Mouse (Mus musculus) heart, embryonic 13.5 days (tissue): Measurements from ENCODE around the gene BC107364. TPM values are rescaled to one million over a fixed set of nuclear protein-coding genes. Genes with fewer than 3 reads are reported as not detected.
A peak's percentile ranks its signal among the peaks of the same experiment; 100 is the strongest.
"Not testable (repeated sequence)": the region's sequence is repeated elsewhere in the genome, so short reads cannot be mapped to it uniquely, and the experiment has no call there.

Experiments used
- ATAC-seq: fragments of 200-750 bp; cut with Nextera tagmentation; 2 replicates; pipeline ENCODE4 v1.8.0; 2017; ENCODE audit warnings: moderate TSS enrichment; ENCODE audit not compliant: insufficient number of reproducible peaks, low FRiP score, low TSS enrichment; ENCODE audit errors: extremely low read depth
- H3K27ac ChIP-seq: fragments of 300-500 bp; sonication (generic); replicated peaks from 2 replicates; pipeline ENCODE4 v1.5.1; 2015; ENCODE audit warnings: moderate library complexity, mild to moderate bottlenecking, inconsistent platforms
- H3K27me3 ChIP-seq: fragments of 300-500 bp; sonication (generic); replicated peaks from 2 replicates; pipeline ENCODE4 v1.6.1; 2015; ENCODE audit warnings: mild to moderate bottlenecking, inconsistent platforms
- H3K36me3 ChIP-seq: fragments of 300-500 bp; sonication (generic); 2 replicates; pipeline ENCODE4 v1.6.1; 2015; ENCODE audit warnings: mild to moderate bottlenecking, inconsistent platforms
- H3K4me1 ChIP-seq: fragments of 300-500 bp; sonication (generic); 2 replicates; pipeline ENCODE4 v1.6.1; 2015; ENCODE audit warnings: inconsistent platforms
- H3K4me2 ChIP-seq: fragments of 300-500 bp; sonication (generic); 2 replicates; pipeline ENCODE4 v1.6.1; 2015; ENCODE audit warnings: inconsistent platforms, mild to moderate bottlenecking, moderate library complexity
- H3K4me3 ChIP-seq: fragments of 300-500 bp; sonication (generic); 2 replicates; pipeline ENCODE4 v1.5.1; 2015; ENCODE audit warnings: moderate library complexity, mild to moderate bottlenecking, inconsistent platforms
- H3K9ac ChIP-seq: fragments of 300-500 bp; sonication (generic); 2 replicates; pipeline ENCODE4 v1.6.1; 2015; ENCODE audit warnings: inconsistent platforms, mild to moderate bottlenecking, moderate library complexity
- H3K9me3 ChIP-seq: fragments of 300-500 bp; sonication (generic); 2 replicates; pipeline ENCODE4 v1.6.1; 2016; ENCODE audit warnings: inconsistent platforms
- WGBS: fragments of 180-500 bp; shearing (Covaris S2); methylation state at CpG from one replicate; pipeline ENCODE4 v1.1.7; 2015; ENCODE audit warnings: mixed read lengths; 5-methylcytosine and 5-hydroxymethylcytosine counted together
- polyA plus RNA-seq: library from polyadenylated mRNA; unstranded; fragments of >200 nt; fragmentation: Nextera tagmentation; extraction: Ambion mirVana; gene quantifications from 2 replicates; pipeline ENCODE4 v1.2.1, GENCODE M21; 2015

The BC107364 gene
- polyA plus RNA-seq, 1 experiment from 2014 or later, result 0.78 TPM

DNA sequence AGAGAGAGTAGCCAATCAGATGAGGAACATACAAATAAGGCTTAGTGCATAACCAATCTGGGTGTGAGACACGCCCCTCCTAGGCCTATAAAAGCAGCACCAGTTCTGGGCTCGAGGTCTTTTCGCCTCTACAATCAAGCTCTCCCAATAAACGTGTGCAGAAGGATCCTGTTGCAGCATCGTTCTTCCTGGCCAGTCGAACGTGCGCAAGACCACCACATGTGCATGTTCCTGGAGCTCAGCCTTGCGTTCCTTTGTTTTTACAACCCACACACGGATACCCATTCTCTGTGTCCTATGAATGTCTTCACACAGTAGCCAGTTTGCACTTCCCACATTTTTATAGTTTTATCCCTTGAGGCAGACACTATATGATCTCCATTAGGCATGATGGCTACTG lies 44.0 kb downstream of the BC107364 start:
- not testable (repeated sequence) for H3K9me3 ChIP-seq, H3K36me3 ChIP-seq, H3K4me3 ChIP-seq, H3K9ac ChIP-seq, H3K27ac ChIP-seq, H3K4me2 ChIP-seq, ATAC-seq
- peaks cover 18% of the 10 kb centered on the region for H3K4me1 ChIP-seq
- peaks cover 86% of the 10 kb centered on the region for H3K27me3 ChIP-seq
- WGBS, result 93% methylated on average over 10 of the region's 10 CpGs

DNA sequence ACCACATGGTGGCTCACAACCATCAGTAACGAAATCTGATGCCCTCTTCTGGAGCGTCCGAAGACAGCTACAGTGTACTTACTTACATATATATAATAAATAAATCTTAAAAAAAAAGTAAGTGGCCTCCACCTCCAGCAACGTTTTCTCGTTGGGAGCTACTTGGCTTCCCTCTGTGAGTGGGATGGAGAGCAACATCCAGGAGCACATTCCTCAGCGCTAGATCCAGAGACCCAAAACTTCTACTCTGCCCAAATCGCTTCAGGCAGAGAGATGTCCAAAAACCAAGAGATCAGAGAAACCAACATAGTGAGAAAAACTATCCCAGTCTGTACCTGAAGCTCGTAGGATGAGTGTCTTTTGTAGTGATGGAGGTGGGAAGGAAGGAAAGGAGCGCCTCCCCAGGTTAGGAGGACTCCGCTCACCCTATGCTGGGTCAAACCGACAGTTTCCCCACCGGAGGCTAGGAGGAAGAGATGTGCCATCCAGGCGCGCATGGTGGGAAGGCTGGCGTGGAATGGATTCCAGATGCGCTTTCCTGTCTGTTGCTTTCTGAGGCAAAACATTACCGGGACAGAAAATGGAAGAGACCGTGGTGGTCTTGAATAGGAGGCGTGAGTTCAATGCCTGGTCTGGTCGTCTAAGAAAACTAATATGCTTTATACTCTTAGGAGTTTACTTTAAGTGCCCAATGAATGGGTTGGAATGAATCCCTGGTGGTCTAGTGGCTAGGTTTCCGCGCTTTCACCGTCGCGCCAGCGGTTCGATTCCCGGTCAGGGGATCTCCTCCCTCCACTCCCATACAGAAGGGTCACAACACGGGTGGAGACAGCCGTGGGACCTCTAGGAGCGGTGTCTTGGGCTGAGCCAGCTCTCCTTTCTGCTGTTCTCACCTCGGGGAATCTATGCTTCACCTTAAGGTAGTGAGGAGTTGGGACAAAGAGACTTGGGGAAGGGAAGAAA lies 46.3 kb downstream of the BC107364 start:
- Histone ChIP-seq H3K4me1 (peaks cover 26% of the 10 kb centered on the region), H3K4me3 (no peak overlapping the region), H3K36me3 (no peaks in the 10 kb centered on the region), H3K27ac (no peak overlapping the region), H3K9me3 (no peaks in the 10 kb centered on the region), H3K4me2 (no peak overlapping the region), H3K9ac (no peak overlapping the region), H3K27me3 (peaks cover 96% of the 10 kb centered on the region)
- ATAC-seq, result no peak
- WGBS, result 51% methylated on average over 32 of the region's 32 CpGs

DNA sequence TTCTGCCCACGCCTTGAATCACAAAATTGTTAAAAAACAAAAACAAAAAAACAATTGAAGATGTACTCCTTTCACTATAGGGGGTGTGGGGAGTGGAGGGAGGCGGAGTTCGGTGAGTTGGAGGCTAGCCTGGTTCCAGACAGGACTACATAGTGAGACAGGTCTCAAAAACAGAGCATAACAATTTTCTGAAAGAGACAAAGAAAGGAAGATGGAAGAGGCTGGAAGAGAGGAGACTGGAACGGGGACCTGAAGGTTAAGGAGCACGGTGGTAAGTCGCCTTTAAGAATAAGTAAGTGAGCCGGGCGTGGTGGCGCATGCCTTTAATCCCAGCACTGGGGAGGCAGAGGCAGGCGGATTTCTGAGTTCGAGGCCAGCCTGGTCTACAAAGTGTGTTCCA lies 47.1 kb downstream of the BC107364 start:
- peak overlapping the region; percentile 36; the same call in 1 of the 2 replicates for H3K4me3 ChIP-seq

DNA sequence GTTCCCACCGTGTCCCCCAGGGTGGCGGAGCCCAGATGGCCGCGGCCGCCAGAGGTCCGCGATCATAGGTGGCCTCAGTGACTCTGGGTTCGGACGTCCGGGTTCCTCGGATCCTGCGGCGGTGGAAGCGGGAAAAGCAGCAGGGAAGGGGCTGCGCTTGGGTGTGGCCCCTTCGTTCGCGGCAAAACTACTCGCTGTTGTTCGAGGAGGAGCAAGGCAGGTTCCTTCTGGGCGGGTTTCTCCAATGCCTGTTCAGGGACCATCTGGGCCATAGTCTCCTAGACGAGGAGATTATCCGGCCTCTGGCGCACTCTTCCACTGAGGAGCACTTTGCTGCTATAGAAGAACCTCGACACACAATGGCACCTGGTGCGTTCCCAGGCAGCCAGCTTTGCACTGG lies 47.7 kb downstream of the BC107364 start:
- H3K27me3 ChIP-seq, result peaks cover 96% of the 10 kb centered on the region
- H3K9me3 ChIP-seq, result no peaks in the 10 kb centered on the region
- no peak overlapping the region for H3K27ac ChIP-seq
- H3K4me3 ChIP-seq, result peak overlapping the region; percentile 36
- WGBS, result 1% methylated on average over 26 of the region's 26 CpGs
- peak overlapping the region; percentile 56 for H3K4me2 ChIP-seq
- H3K36me3 ChIP-seq, result no peaks in the 10 kb centered on the region
- H3K9ac ChIP-seq, result peak overlapping the region; percentile 25; the same call in 1 of the 2 replicates
- peaks cover 18% of the 10 kb centered on the region for H3K4me1 ChIP-seq
- ATAC-seq, result no peak

More for the DNA sequence above, 47.1 kb downstream of the BC107364 start:
- peaks cover 24% of the 10 kb centered on the region for H3K4me1 ChIP-seq
- 20% methylated on average over 11 of the region's 11 CpGs for WGBS
- no peaks in the 10 kb centered on the region for H3K9me3 ChIP-seq
- H3K27ac ChIP-seq, result no peak overlapping the region
- H3K4me2 ChIP-seq, result peak overlapping the region; percentile 56
- no peak for ATAC-seq
- no peaks in the 10 kb centered on the region for H3K36me3 ChIP-seq
- H3K27me3 ChIP-seq, result peaks cover 96% of the 10 kb centered on the region
- no peak overlapping the region for H3K9ac ChIP-seq

DNA sequence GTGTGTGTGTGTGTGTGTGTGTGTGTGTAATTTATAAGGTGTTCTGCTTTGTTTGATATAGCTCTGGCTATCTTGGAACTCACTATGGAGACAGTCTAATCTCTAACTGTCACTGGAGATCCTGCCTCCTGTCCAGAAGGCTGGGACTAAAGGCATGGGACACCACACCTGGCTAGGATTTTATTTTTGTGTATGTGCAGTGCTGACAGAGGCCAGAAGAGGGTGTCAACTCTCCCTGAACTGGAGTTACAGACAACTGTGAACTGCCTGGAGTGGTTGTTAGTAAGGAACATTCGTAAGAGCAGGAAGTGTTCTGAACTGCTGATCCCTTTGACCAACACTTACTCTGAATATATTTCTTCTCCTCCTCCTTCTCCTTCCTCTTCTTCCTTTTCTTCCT lies 49.1 kb downstream of the BC107364 start:
- peaks cover 96% of the 10 kb centered on the region for H3K27me3 ChIP-seq
- WGBS, result 20% methylated on average over 1 of the region's 1 CpGs
- H3K9ac ChIP-seq, result no peak overlapping the region
- no peak overlapping the region for H3K4me3 ChIP-seq
- no peak overlapping the region for H3K27ac ChIP-seq
- no peak for ATAC-seq
- H3K9me3 ChIP-seq, result no peaks in the 10 kb centered on the region
- no peak overlapping the region for H3K4me2 ChIP-seq
- peaks cover 14% of the 10 kb centered on the region for H3K4me1 ChIP-seq
- no peaks in the 10 kb centered on the region for H3K36me3 ChIP-seq

DNA sequence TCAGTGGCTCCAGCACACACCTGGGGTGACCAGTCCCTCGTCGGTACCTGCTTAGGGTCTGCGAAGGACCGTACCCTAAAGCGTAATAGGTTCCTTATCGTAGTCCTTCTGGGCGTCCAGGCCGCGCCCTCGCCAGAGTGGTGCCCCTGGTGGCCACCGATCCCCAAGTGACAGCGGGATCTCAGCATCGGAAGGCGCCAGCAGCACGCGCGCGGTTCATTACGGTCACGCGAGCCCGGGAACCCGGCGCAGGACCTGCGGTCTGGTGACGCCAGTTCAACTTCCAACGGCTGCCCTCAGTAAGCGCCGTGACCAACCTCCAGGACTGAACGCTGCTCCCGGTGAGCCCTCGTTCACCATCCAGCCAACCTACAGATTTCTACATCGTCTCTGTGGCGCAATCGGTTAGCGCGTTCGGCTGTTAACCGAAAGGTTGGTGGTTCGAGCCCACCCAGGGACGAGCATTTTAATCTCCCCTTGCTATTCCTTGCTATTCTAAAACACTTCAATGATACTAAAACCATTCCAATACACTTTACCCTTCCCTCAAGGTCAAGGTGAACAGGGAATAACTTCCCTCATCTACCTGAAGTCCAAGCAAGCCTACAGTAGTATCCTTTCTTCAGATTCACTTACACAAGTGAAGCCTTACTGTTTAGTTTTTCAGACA lies 50.1 kb downstream of the BC107364 start:
- under 1% methylated on average over 41 of the region's 41 CpGs for WGBS
- Histone ChIP-seq H3K9ac (peak overlapping the region; percentile 61), H3K4me3 (peak overlapping the region; percentile 52), H3K9me3 (no peaks in the 10 kb centered on the region), H3K27me3 (peaks cover 97% of the 10 kb centered on the region), H3K4me2 (peak overlapping the region; percentile 70), H3K36me3 (no peaks in the 10 kb centered on the region), H3K4me1 (peaks cover 14% of the 10 kb centered on the region), H3K27ac (no peak overlapping the region)
- ATAC-seq, result no peak; the same call in 1 of the 2 replicates

DNA sequence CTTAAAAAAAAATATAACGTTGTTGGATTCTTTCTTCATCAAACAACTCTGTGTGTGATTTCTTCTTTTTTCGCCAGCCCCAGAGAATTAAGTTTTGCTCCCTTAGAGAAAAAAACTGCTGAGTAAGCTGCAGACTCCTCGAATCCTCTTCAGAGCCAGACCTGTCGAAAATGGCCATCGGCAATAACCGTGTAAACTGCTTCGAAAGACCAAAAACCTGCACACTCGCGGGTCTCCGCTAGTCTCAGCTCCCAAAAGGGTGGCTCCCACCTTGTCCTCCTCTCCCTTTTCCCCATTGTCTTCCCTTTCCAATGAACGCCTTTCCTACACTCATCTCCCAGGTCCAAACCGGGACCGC lies 50.7 kb downstream of the BC107364 start:
- H3K4me2 ChIP-seq, result peak overlapping the region; percentile 70
- H3K27me3 ChIP-seq, result peaks cover 98% of the 10 kb centered on the region
- peak overlapping the region; percentile 61 for H3K9ac ChIP-seq
- H3K4me3 ChIP-seq, result peak overlapping the region; percentile 52
- H3K4me1 ChIP-seq, result peaks cover 14% of the 10 kb centered on the region
- 3% methylated on average over 13 of the region's 13 CpGs for WGBS
- H3K9me3 ChIP-seq, result no peaks in the 10 kb centered on the region
- no peaks in the 10 kb centered on the region for H3K36me3 ChIP-seq
- ATAC-seq, result no peak
- no peak overlapping the region for H3K27ac ChIP-seq

DNA sequence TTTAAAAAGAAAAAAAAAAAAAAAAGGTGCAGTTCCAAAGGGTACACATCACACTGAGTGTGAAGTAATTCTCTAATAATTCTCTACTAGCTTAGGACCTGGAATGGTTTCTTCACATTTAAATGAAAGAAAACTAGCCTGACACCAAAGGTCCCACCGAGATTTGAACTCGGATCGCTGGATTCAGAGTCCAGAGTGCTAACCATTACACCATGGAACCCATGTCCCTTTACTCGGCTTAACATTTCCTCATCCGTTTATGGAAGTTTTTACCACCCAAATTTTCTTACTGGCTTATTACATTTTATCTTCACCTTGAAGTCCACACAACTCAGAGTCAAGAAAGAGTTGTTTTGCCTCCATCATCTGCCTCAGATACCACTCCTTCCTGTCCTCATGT lies 53.2 kb downstream of the BC107364 start:
- Histone ChIP-seq H3K4me1 (peaks cover 7% of the 10 kb centered on the region), H3K27me3 (peaks cover 98% of the 10 kb centered on the region), H3K27ac (no peak overlapping the region), H3K9ac (no peak overlapping the region), H3K4me2 (no peak overlapping the region), H3K4me3 (no peak overlapping the region), H3K36me3 (no peaks in the 10 kb centered on the region), H3K9me3 (no peaks in the 10 kb centered on the region)
- WGBS, result 2% methylated on average over 5 of the region's 5 CpGs
- ATAC-seq, result no peak

DNA sequence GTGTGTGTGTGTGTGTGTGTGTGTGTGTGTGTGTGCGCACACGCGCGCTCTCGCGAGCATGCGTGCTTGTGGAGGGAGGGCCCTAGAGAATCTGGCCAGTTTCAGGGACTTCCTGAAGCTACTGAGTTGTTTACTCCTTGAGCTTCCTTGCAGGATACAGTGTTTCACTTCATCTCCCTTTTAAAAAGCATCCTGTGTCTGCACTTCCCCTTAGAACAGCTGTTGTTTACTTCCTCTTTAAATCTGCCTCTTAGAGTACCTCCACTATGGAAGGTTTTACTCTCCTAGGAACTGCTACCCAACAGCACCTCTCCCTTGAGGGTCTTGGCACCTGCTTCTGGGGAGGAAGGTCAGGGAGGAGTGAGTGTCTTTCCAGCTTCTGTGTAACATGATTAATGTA lies 55.2 kb downstream of the BC107364 start:
- H3K27ac ChIP-seq, result no peak overlapping the region
- H3K4me3 ChIP-seq, result no peak overlapping the region
- H3K27me3 ChIP-seq, result peaks cover 93% of the 10 kb centered on the region
- no peak overlapping the region for H3K4me2 ChIP-seq
- WGBS, result 90% methylated on average over 7 of the region's 7 CpGs
- no peak for ATAC-seq
- H3K9me3 ChIP-seq, result no peaks in the 10 kb centered on the region
- no peak overlapping the region for H3K9ac ChIP-seq
- H3K36me3 ChIP-seq, result no peaks in the 10 kb centered on the region
- peaks cover 5% of the 10 kb centered on the region for H3K4me1 ChIP-seq

DNA sequence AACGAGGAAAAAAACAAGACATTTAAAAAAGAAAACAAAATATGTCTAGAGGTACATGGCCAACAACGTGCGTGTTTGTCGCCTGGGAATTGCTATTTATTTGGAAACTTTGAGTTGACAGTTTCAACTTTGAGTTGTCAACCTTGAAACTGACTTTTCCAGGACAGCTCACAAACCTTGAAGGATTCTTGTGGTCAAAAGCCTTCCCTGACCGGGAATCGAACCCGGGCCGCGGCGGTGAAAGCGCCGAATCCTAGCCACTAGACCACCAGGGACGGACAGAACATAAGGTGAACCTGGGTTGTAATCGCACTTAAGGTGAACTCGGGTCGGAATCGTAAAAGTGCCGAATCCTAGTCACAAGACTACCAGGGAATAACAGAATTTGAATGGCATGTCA lies 64.9 kb downstream of the BC107364 start:
- not testable (repeated sequence) for ATAC-seq, H3K36me3 ChIP-seq, H3K4me3 ChIP-seq, H3K9ac ChIP-seq, H3K4me2 ChIP-seq, H3K9me3 ChIP-seq, H3K27ac ChIP-seq, H3K4me1 ChIP-seq
- H3K27me3 ChIP-seq, result peaks cover 36% of the 10 kb centered on the region
- WGBS, result no CpG with 5 or more reads among the region's 18 CpGs
